ENCODE assay signal across 27 mouse cellular contexts in the genomic region with DNA sequence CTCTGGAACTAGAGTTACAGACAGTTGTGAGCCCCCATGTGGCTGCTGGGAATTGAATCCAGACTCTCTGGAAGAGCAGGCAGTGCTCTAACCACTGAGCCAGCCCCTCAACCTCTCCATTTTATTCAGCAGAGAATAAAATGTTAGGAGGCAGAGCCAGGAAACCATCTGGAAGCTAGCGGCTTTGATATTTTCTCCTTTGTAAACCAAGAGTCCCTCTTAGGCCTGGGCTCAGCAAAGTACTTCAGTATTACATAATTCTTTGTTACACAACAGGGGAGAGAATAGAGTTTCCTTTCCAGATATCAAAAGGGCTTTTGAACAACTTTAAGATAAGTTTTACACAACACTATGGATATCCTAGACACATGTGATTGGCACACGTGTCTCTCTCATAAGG. TPM values are rescaled to one million over a fixed set of nuclear protein-coding genes. Genes with fewer than 3 reads are reported as not detected.
DNase-seq lines count a peak whose midpoint lies in the region; ATAC-seq and TF ChIP-seq lines count a peak whose summit lies in the region.
"Had no signal": no experiment of that assay in that cellular context is flagged by ENCODE, and none has a peak within 500 bp of the region (broad histone marks: within the 10 kb centered on the region; RNA-seq: fewer than 3 reads in every experiment).

No protein-coding gene starts in this region.

- H3K4me1 ChIP-seq in lung, postnatal 0 days (ENCODE audit: insufficient read depth, low read depth, low read length), result no peaks in the 10 kb centered on the region
- H3K4me1 ChIP-seq: forebrain, embryonic 13.5 days; heart, embryonic 15.5 days; limb, embryonic 12.5 days; midbrain, embryonic 15.5 days; neural tube, embryonic 12.5 days had no signal

- H3K36me3 ChIP-seq in lung, postnatal 0 days (ENCODE audit: insufficient read depth, low read length), result no peaks in the 10 kb centered on the region
- H3K36me3 ChIP-seq: heart, embryonic 15.5 days; limb, embryonic 12.5 days; midbrain, embryonic 15.5 days; neural tube, embryonic 12.5 days had no signal

- no peak for DNase-seq in layer of hippocampus, adult 2 months (ENCODE audit: low spot score in 2 of 2)
- DNase-seq in layer of hippocampus, adult 8-10 months (ENCODE audit: low spot score in 2 of 2), result no peak
- peak; percentile 24 for DNase-seq in brain, adult 2 months (ENCODE audit: low read depth, low spot score)
- DNase-seq in lung, postnatal 0 days (ENCODE audit: low spot score), result peak; percentile 91
- DNase-seq in left cerebral cortex, adult 2 months (ENCODE audit: extremely low spot score in 1 of 2, low spot score in 2 of 2), result no peak
- DNase-seq in adrenal gland, postnatal 14 days, result no peak
- no peak for DNase-seq in kidney, postnatal 36 days
- DNase-seq: cerebellum, adult 2 months; cerebellum, postnatal 25 days; embryo, embryonic 11 days; gastrocnemius, adult 2 months; kidney, adult 18-20 months; retina, postnatal 1 day; right cerebral cortex, postnatal 25 days; thymus, postnatal 14 days had no signal

- 0 out of 2 replicates have a peak overlapping the region, but pooled peaks have one; percentile 36 for H3K27ac ChIP-seq in layer of hippocampus, adult 2 months
- H3K27ac ChIP-seq in lung, postnatal 0 days (ENCODE audit: low read length), result no peak overlapping the region
- no peak overlapping the region for H3K27ac ChIP-seq in left cerebral cortex, adult 2 months
- H3K27ac ChIP-seq: forebrain, embryonic 13.5 days; gastrocnemius, adult 2 months; heart, embryonic 15.5 days; hindbrain, postnatal 0 days; kidney, postnatal 0 days; limb, embryonic 12.5 days; macrophage; midbrain, embryonic 15.5 days; neural tube, embryonic 12.5 days had no signal

- ATAC-seq in granulocyte monocyte progenitor cell, adult 5-6 weeks (replicated peaks; ENCODE audit: poor library complexity, severe bottlenecking), result peak; percentile 44
- peak; percentile 82 for ATAC-seq in lung, postnatal 0 days
- ATAC-seq: activated CD4-positive, CD25-positive, alpha-beta regulatory T cell, adult 4 months; forebrain, embryonic 13.5 days; hindbrain, postnatal 0 days; midbrain, embryonic 15.5 days had no signal

- no peaks in the 10 kb centered on the region for H3K27me3 ChIP-seq in lung, postnatal 0 days (replicated peaks; ENCODE audit: insufficient read depth, low read length)
- H3K27me3 ChIP-seq: forebrain, embryonic 13.5 days; heart, embryonic 15.5 days; limb, embryonic 12.5 days; midbrain, embryonic 15.5 days; neural tube, embryonic 12.5 days had no signal

- H3K4me2 ChIP-seq in lung, postnatal 0 days (replicated peaks; ENCODE audit: low read depth, low read length), result no peak overlapping the region
- H3K4me2 ChIP-seq: forebrain, embryonic 13.5 days; heart, embryonic 15.5 days; limb, embryonic 12.5 days; midbrain, embryonic 15.5 days; neural tube, embryonic 12.5 days had no signal

- 28% methylated on average over 2 of the region's 2 CpGs for WGBS in lung, postnatal 0 days

- intact Hi-C loops in left cerebral cortex, adult 2 months (cut with DNase I), result no loop called here

- H3K9me3 ChIP-seq in lung, postnatal 0 days (ENCODE audit: low read length), result no peaks in the 10 kb centered on the region; the same call in 1 of the 2 replicates
- H3K9me3 ChIP-seq: forebrain, embryonic 13.5 days; heart, embryonic 15.5 days; midbrain, embryonic 15.5 days; neural tube, embryonic 12.5 days had no signal

- H3K4me3 ChIP-seq in layer of hippocampus, adult 2 months, result no peak overlapping the region
- H3K4me3 ChIP-seq in lung, postnatal 0 days (ENCODE audit: low read depth, low read length), result no peak overlapping the region
- H3K4me3 ChIP-seq in left cerebral cortex, adult 2 months, result no peak overlapping the region
- H3K4me3 ChIP-seq: forebrain, embryonic 13.5 days; gastrocnemius, adult 2 months; heart, embryonic 15.5 days; limb, embryonic 12.5 days; midbrain, embryonic 15.5 days; neural tube, embryonic 12.5 days had no signal

- TF ChIP-seq CTCF in layer of hippocampus, adult 2 months (conservative IDR thresholded peaks at IDR 0.05), result no peak
- no peak for TF ChIP-seq CTCF in lung, postnatal 0 days (IDR thresholded peaks at IDR 0.05)
- TF ChIP-seq CTCF in left cerebral cortex, adult 2 months (IDR thresholded peaks at IDR 0.05), result no peak

- H3K9ac ChIP-seq in lung, postnatal 0 days (replicated peaks; ENCODE audit: low read depth), result no peak overlapping the region
- H3K9ac ChIP-seq: forebrain, embryonic 13.5 days; heart, embryonic 15.5 days; limb, embryonic 12.5 days; midbrain, embryonic 15.5 days; neural tube, embryonic 12.5 days had no signal

- TF ChIP-seq EP300 in lung, postnatal 0 days (IDR thresholded peaks at IDR 0.05), result peak; percentile 97

RNA-seq across cellular contexts. Expression of a gene that starts 15.0 kb away (rescaled TPM):
- total RNA-seq in layer of hippocampus, adult 2 months (2021), result under 1 TPM; 0.46 to 0.49 TPM
- 1 to 10 TPM in 2 of 4 experiments, under 1 TPM in 2; 0.61 to 1.3 (median 0.89) TPM for total RNA-seq in layer of hippocampus, adult 8-10 months (2022)
- total RNA-seq in granulocyte monocyte progenitor cell, adult 5-6 weeks (2014; fragmentation: Nextera tagmentation), result not detected in 2 replicates
- not detected in 2 replicates for total RNA-seq in granulocyte monocyte progenitor cell, adult 5-6 weeks (2017)
- polyA plus RNA-seq in lung, postnatal 0 days (2015; fragmentation: Nextera tagmentation; extraction: Ambion mirVana), result 18.3 and 21.5 TPM in 2 replicates
- under 1 TPM; 0.35 to 0.41 TPM for total RNA-seq in left cerebral cortex, adult 2 months (2021)
- 6.2 and 8.2 TPM in 2 replicates for total RNA-seq in adrenal gland, postnatal 14 days (2021)
- total RNA-seq: hematopoietic stem cell, adult 5-6 weeks; MEL had no signal

Comparison
In these comparisons a context has a peak if more than half of its experiments do, and no peak if none do; other contexts are left out.
1. DNase-seq: peak in brain, adult 2 months (single experiment) and lung, postnatal 0 days (single experiment); none in layer of hippocampus, adult 2 months (0 of 2), layer of hippocampus, adult 8-10 months (0 of 2), left cerebral cortex, adult 2 months (0 of 2), adrenal gland, postnatal 14 days (single experiment) and kidney, postnatal 36 days (0 of 2).